In the genomic region with DNA sequence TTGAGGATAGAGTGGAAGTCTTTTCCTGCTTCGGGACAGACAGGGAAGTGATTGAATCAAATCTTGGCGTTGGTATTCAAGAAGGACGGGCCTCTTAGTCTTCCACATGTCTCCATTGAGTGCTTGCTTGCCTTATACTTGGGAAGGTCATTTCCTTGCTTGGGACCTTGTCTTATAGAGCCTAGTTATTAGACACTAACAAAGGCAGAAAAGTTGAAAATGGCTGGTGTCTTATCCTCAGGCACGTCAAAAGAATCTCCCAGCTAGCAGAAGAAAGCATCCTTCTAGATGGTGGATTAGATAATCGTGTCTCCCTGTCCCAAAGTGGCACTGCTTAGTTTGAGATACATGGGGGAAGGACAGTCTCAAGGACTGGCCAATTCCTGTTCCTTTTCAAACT, we compare ENCODE assay signal across 26 mouse cellular contexts. TPM values are rescaled to one million over a fixed set of nuclear protein-coding genes. Genes with fewer than 3 reads are reported as not detected.
DNase-seq lines count a peak whose midpoint lies in the region; ATAC-seq and TF ChIP-seq lines count a peak whose summit lies in the region.
"Had no signal": no experiment of that assay in that cellular context is flagged by ENCODE, and none has a peak within 500 bp of the region (broad histone marks: within the 10 kb centered on the region; RNA-seq: fewer than 3 reads in every experiment).

No protein-coding gene starts in this region.

- no peak overlapping the region for H3K9ac ChIP-seq in hindbrain, embryonic 16.5 days (ENCODE audit: low read depth, low read length)
- no peak overlapping the region for H3K9ac ChIP-seq in hindbrain, embryonic 11.5 days (ENCODE audit: low read depth, low read length)
- no peak overlapping the region for H3K9ac ChIP-seq in kidney, embryonic 16.5 days (replicated peaks; ENCODE audit: low read length)
- H3K9ac ChIP-seq: embryonic facial prominence, embryonic 13.5 days; heart, embryonic 15.5 days; hindbrain, embryonic 13.5 days; liver, embryonic 14.5 days; neural tube, embryonic 12.5 days had no signal

- no peaks in the 10 kb centered on the region for H3K36me3 ChIP-seq in hindbrain, embryonic 16.5 days (ENCODE audit: control insufficient read depth, insufficient read depth, low read length)
- H3K36me3 ChIP-seq in hindbrain, embryonic 11.5 days (ENCODE audit: control insufficient read depth, insufficient read depth, low read length): no peaks in the 10 kb centered on the region
- H3K36me3 ChIP-seq in kidney, embryonic 16.5 days (ENCODE audit: insufficient read depth, low read length): no peaks in the 10 kb centered on the region
- no peaks in the 10 kb centered on the region for H3K36me3 ChIP-seq in myocyte (ENCODE audit: control insufficient read depth, insufficient read depth)
- H3K36me3 ChIP-seq: embryonic facial prominence, embryonic 13.5 days; heart, embryonic 15.5 days; hindbrain, embryonic 13.5 days; neural tube, embryonic 12.5 days had no signal

- WGBS in hindbrain, embryonic 16.5 days: 82% methylated on average over 5 of the region's 5 CpGs
- WGBS in hindbrain, embryonic 11.5 days: 85% methylated on average over 5 of the region's 5 CpGs
- 75% methylated on average over 5 of the region's 5 CpGs for WGBS in kidney, embryonic 16.5 days

- H3K4me3 ChIP-seq in hindbrain, embryonic 16.5 days (ENCODE audit: low read length): no peak overlapping the region
- no peak overlapping the region for H3K4me3 ChIP-seq in hindbrain, embryonic 11.5 days (ENCODE audit: low read depth, low read length)
- H3K4me3 ChIP-seq in kidney, embryonic 16.5 days (ENCODE audit: low read length): no peak overlapping the region
- H3K4me3 ChIP-seq in myocyte: no peak overlapping the region
- H3K4me3 ChIP-seq: embryonic facial prominence, embryonic 13.5 days; heart, embryonic 15.5 days; hindbrain, embryonic 13.5 days; neural tube, embryonic 12.5 days had no signal

- intact Hi-C loops in heart, postnatal 10 days (cut with DNase I): loop anchor here (2.0 to 5.0 kb wide), 3 partner anchors 151 to 529 kb away; no protein-coding TSS in a partner anchor

- no peaks in the 10 kb centered on the region for H3K9me3 ChIP-seq in hindbrain, embryonic 16.5 days (ENCODE audit: control insufficient read depth, low read length)
- no peaks in the 10 kb centered on the region for H3K9me3 ChIP-seq in hindbrain, embryonic 11.5 days (ENCODE audit: control insufficient read depth, low read length)
- no peaks in the 10 kb centered on the region for H3K9me3 ChIP-seq in kidney, embryonic 16.5 days (ENCODE audit: low read length)
- H3K9me3 ChIP-seq: embryonic facial prominence, embryonic 13.5 days; heart, embryonic 15.5 days; hindbrain, embryonic 13.5 days; neural tube, embryonic 12.5 days had no signal

- H3K79me2 ChIP-seq in myocyte (ENCODE audit: control insufficient read depth, insufficient read depth): peaks cover 45% of the 10 kb centered on the region

- H3K4me1 ChIP-seq in hindbrain, embryonic 16.5 days (ENCODE audit: control insufficient read depth, insufficient read depth, low read depth, low read length): peaks cover 4% of the 10 kb centered on the region
- H3K4me1 ChIP-seq in hindbrain, embryonic 11.5 days (replicated peaks; ENCODE audit: control insufficient read depth, insufficient read depth, low read length): no peaks in the 10 kb centered on the region
- H3K4me1 ChIP-seq in kidney, embryonic 16.5 days (ENCODE audit: insufficient read depth, low read length): peaks cover 8% of the 10 kb centered on the region; the same call in 1 of the 2 replicates
- H3K4me1 ChIP-seq: neural tube, embryonic 12.5 days had no signal

- no peak overlapping the region for H3K27ac ChIP-seq in hindbrain, embryonic 16.5 days (ENCODE audit: low read depth, low read length)
- H3K27ac ChIP-seq in hindbrain, embryonic 11.5 days (ENCODE audit: low read depth, low read length): no peak overlapping the region
- peak overlapping the region; percentile 58; the same call in 1 of the 2 replicates for H3K27ac ChIP-seq in kidney, embryonic 16.5 days (ENCODE audit: low read length)
- H3K27ac ChIP-seq: embryonic facial prominence, embryonic 13.5 days; hindbrain, embryonic 13.5 days; liver, embryonic 14.5 days; macrophage; neural tube, embryonic 12.5 days had no signal

- no peak for TF ChIP-seq POLR2A in myocyte (IDR thresholded peaks at IDR 0.05; ENCODE audit: insufficient read length, low read depth)

- DNase-seq in heart, adult 11 months: peak; percentile 55
- no peak for DNase-seq in heart, postnatal 10 days
- no peak for DNase-seq in hindbrain, embryonic 11.5 days (ENCODE audit: low spot score)
- DNase-seq in kidney, adult 9 months: no peak
- DNase-seq: adrenal gland, postnatal 25 days; B cell, adult 2 months; cerebellum, adult 11-12 months; cerebellum, adult 9-11 months; gastrocnemius, postnatal 36 days; liver; lung, adult 2 months; lung, postnatal 10 days; right cerebral cortex, adult 18-20 months; spleen, adult 18-20 months; thymus, postnatal 14 days had no signal

- H3ac ChIP-seq in myocyte (ENCODE audit: control insufficient read depth, insufficient read length): no peak overlapping the region

- ATAC-seq in hindbrain, embryonic 16.5 days: 0 out of 2 replicates have a peak, but pooled peaks have one; percentile 1
- ATAC-seq in hindbrain, embryonic 11.5 days (ENCODE audit: low FRiP score): no peak
- peak; percentile 43; the same call in 1 of the 2 replicates for ATAC-seq in kidney, embryonic 16.5 days (ENCODE audit: low FRiP score, low TSS enrichment)
- no peak for ATAC-seq in megakaryocyte-erythroid progenitor cell, adult 5-6 weeks (replicated peaks; ENCODE audit: low FRiP score, low TSS enrichment, poor library complexity, severe bottlenecking)
- ATAC-seq: midbrain, embryonic 16.5 days had no signal

- H3K4me2 ChIP-seq in hindbrain, embryonic 16.5 days (ENCODE audit: low read length): no peak overlapping the region
- H3K4me2 ChIP-seq in hindbrain, embryonic 11.5 days (replicated peaks; ENCODE audit: low read depth, low read length): no peak overlapping the region
- H3K4me2 ChIP-seq in kidney, embryonic 16.5 days (replicated peaks; ENCODE audit: low read depth, low read length): no peak overlapping the region
- H3K4me2 ChIP-seq in myocyte (ENCODE audit: low read depth): peak overlapping the region; percentile 65
- H3K4me2 ChIP-seq: embryonic facial prominence, embryonic 13.5 days; heart, embryonic 15.5 days; hindbrain, embryonic 13.5 days; neural tube, embryonic 12.5 days had no signal

- no peaks in the 10 kb centered on the region for H3K27me3 ChIP-seq in hindbrain, embryonic 16.5 days (replicated peaks; ENCODE audit: control insufficient read depth, insufficient read depth, low read length)
- H3K27me3 ChIP-seq in hindbrain, embryonic 11.5 days (ENCODE audit: control insufficient read depth, insufficient read depth, low read length): no peaks in the 10 kb centered on the region
- H3K27me3 ChIP-seq in kidney, embryonic 16.5 days (ENCODE audit: insufficient read depth, low read length): no peaks in the 10 kb centered on the region
- no peaks in the 10 kb centered on the region for H3K27me3 ChIP-seq in myocyte (ENCODE audit: control insufficient read depth, insufficient read depth, insufficient read length)
- H3K27me3 ChIP-seq: embryonic facial prominence, embryonic 13.5 days; heart, embryonic 15.5 days; hindbrain, embryonic 13.5 days; neural tube, embryonic 12.5 days had no signal

TF ChIP-seq in myocyte, 11 proteins besides CTCF, POLR2A, EP300 and RAD21:
- TF ChIP-seq MYOG (IDR thresholded peaks at IDR 0.05; ENCODE audit: control insufficient read depth in 1 of 3, insufficient read depth in 1 of 3, insufficient read length in 2 of 3, low read depth in 2 of 3) (no peak), REST (IDR thresholded peaks at IDR 0.05; ENCODE audit: insufficient read depth, insufficient read length) (no peak), MYOD1 (IDR thresholded peaks at IDR 0.05; ENCODE audit: control insufficient read depth in 1 of 3, insufficient read length in 2 of 3, low read depth in 2 of 3) (no peak), SRF (IDR thresholded peaks at IDR 0.05; ENCODE audit: control insufficient read depth, insufficient read length, low read depth) (no peak), POLR2AphosphoS2 (IDR thresholded peaks at IDR 0.05; ENCODE audit: insufficient read length, low read depth) (no peak), USF1 (IDR thresholded peaks at IDR 0.05; ENCODE audit: low read depth) (no peak), E2F4 (IDR thresholded peaks at IDR 0.05; ENCODE audit: insufficient read depth) (no peak), MAX (IDR thresholded peaks at IDR 0.05; ENCODE audit: low read depth) (no peak), TCF12 (IDR thresholded peaks at IDR 0.05; ENCODE audit: insufficient read depth, poor library complexity, severe bottlenecking) (no peak), CEBPB (IDR thresholded peaks at IDR 0.05; ENCODE audit: insufficient read depth, poor library complexity, severe bottlenecking) (no peak), TCF3 (IDR thresholded peaks at IDR 0.05; ENCODE audit: insufficient read length, low read depth) (no peak)

RNA-seq across cellular contexts. Expression of a gene that starts 28.2 kb away (rescaled TPM):
- total RNA-seq in heart, postnatal 10 days (2021): 10 to 100 TPM; 22.1 to 26.8 TPM
- 26.8 and 31.1 TPM in 2 replicates for polyA plus RNA-seq in hindbrain, embryonic 16.5 days (2015; fragmentation: Nextera tagmentation; extraction: Ambion mirVana)
- 34.8 and 35.0 TPM in 2 replicates for polyA plus RNA-seq in hindbrain, embryonic 11.5 days (2014; fragmentation: Nextera tagmentation; extraction: Ambion mirVana)
- 27.6 and 28.1 TPM in 2 replicates for polyA plus RNA-seq in kidney, embryonic 16.5 days (2015; fragmentation: Nextera tagmentation; extraction: Ambion mirVana)
- polyA plus RNA-seq in myocyte (2012; fragmentation: generic; extraction: Trizol): 102 TPM
- total RNA-seq in megakaryocyte-erythroid progenitor cell, adult 5-6 weeks (2014; fragmentation: Nextera tagmentation): 41.5 and 46.7 TPM in 2 replicates
- 101 and 106 TPM in 2 replicates for total RNA-seq in megakaryocyte-erythroid progenitor cell, adult 5-6 weeks (2017)

Comparison
In these comparisons a context has a peak if more than half of its experiments do, and no peak if none do; other contexts are left out.
1. ATAC-seq: peak in hindbrain, embryonic 16.5 days (single experiment) and kidney, embryonic 16.5 days (single experiment); none in hindbrain, embryonic 11.5 days (single experiment) and megakaryocyte-erythroid progenitor cell, adult 5-6 weeks (single experiment).